Mouse (Mus musculus) hindbrain, embryonic 15.5 days (tissue): ENCODE measurements around the gene Spaca9. TPM values are rescaled to one million over a fixed set of nuclear protein-coding genes. Genes with fewer than 3 reads are reported as not detected.
A peak's percentile ranks its signal among the peaks of the same experiment; 100 is the strongest.

Experiments
- ATAC-seq: fragments of 200-750 bp; cut with Nextera tagmentation; 2 replicates; pipeline ENCODE4 v1.8.0; 2017; ENCODE audit warnings: low read depth, moderate number of reproducible peaks, moderate TSS enrichment; ENCODE audit not compliant: low FRiP score
- H3K27ac ChIP-seq: fragments of 300-500 bp; sonication (generic); replicated peaks from 2 replicates; pipeline ENCODE4 v1.5.1; 2015; ENCODE audit warnings: mild to moderate bottlenecking, inconsistent platforms
- H3K27me3 ChIP-seq: fragments of 300-500 bp; sonication (generic); 2 replicates; pipeline ENCODE4 v1.6.1; 2015; ENCODE audit warnings: control low read depth, inconsistent platforms
- H3K36me3 ChIP-seq: fragments of 300-500 bp; sonication (generic); 2 replicates; pipeline ENCODE4 v1.6.1; 2015; ENCODE audit warnings: control low read depth, inconsistent platforms
- H3K4me1 ChIP-seq: fragments of 300-500 bp; sonication (generic); replicated peaks from 2 replicates; pipeline ENCODE4 v1.6.1; 2015; ENCODE audit warnings: control low read depth, inconsistent platforms
- H3K4me2 ChIP-seq: fragments of 300-500 bp; sonication (generic); 2 replicates; pipeline ENCODE4 v1.6.1; 2015; ENCODE audit warnings: moderate library complexity, mild to moderate bottlenecking, inconsistent platforms
- H3K4me3 ChIP-seq: fragments of 300-500 bp; sonication (generic); 2 replicates; pipeline ENCODE4 v1.5.1; 2015; ENCODE audit warnings: mild to moderate bottlenecking, inconsistent platforms
- H3K9ac ChIP-seq: fragments of 300-500 bp; sonication (generic); 2 replicates; pipeline ENCODE4 v1.6.1; 2015; ENCODE audit warnings: inconsistent platforms
- H3K9me3 ChIP-seq: fragments of 300-500 bp; sonication (generic); 2 replicates; pipeline ENCODE4 v1.6.1; 2016; ENCODE audit warnings: control low read depth, inconsistent platforms
- WGBS: fragments of 180-500 bp; shearing (Covaris S2); methylation state at CpG from one replicate; pipeline ENCODE4 v1.1.7; 2015; 5-methylcytosine and 5-hydroxymethylcytosine counted together
- polyA plus RNA-seq: library from polyadenylated mRNA; unstranded; fragments of >200 nt; fragmentation: Nextera tagmentation; extraction: Ambion mirVana; gene quantifications from 2 replicates; pipeline ENCODE4 v1.2.1, GENCODE M21; 2015

The Spaca9 gene
- polyA plus RNA-seq, result 2.8 and 3.9 TPM in 2 replicates

DNA sequence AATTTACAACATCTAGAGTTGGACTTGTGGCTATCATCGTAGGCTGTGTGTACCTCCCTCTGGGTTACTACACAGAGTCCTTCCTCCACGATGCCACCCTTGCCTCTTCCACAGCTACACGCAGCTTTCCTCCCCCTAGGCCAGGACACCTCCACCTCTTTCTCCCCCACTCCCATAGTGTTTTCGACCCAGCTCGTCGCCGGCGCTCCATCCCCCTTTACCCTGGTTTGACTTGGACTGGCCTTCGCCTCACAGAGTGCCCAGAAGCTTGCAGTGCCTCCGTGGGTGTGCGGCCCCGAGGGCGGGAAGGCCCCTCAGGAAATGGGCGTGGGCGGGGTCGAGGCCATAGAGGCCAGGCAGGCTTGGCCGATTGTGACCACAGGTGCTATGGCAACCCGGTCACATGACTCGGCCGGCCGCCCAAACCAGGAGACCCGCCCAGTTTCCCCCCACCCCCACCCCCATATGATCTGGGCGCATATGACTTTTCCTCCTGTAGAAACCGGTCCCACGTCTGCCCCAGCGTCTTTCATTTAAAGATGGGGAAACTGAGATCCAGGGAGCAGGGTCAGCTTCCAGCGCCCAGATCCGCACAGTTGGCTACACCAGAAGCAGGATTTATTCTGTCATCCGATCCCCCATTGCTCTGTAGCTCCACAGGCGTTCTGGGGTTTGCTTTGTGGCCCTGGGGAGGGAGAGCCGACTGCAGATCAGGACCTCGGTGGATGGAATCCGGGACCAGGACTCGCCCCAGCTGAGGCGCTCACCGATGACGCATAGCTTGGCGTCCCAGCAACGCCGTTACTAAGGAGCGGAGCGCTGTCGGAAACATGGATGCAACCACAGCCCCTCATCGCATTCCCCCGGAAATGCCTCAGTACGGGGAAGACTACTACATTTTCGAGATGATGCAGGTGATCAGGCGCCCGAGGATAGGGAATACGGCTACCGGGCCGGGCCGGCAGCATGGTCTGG, at the start of gene Spaca9, which contains the start of gene Ak8:
Spaca9 (minus strand) TSS at position 367 of the 975 bp plus-strand sequence.
Ak8 (plus strand) TSS at position 804 of the 975 bp plus-strand sequence.
- Histone ChIP-seq H3K27me3 (no peaks in the 10 kb centered on the region), H3K4me1 (peaks cover 16% of the 10 kb centered on the region), H3K9ac (peak within 1 kb of the TSS; percentile 62), H3K27ac (peak within 1 kb of the TSS; percentile 74; the same call in 1 of the 2 replicates), H3K4me2 (peak within 1 kb of the TSS; percentile 98), H3K9me3 (no peaks in the 10 kb centered on the region), H3K4me3 (peak within 1 kb of the TSS; percentile 65), H3K36me3 (no peaks in the 10 kb centered on the region)
- WGBS, result under 1% methylated on average over 53 of the region's 53 CpGs
- ATAC-seq, result peak; percentile 85

DNA sequence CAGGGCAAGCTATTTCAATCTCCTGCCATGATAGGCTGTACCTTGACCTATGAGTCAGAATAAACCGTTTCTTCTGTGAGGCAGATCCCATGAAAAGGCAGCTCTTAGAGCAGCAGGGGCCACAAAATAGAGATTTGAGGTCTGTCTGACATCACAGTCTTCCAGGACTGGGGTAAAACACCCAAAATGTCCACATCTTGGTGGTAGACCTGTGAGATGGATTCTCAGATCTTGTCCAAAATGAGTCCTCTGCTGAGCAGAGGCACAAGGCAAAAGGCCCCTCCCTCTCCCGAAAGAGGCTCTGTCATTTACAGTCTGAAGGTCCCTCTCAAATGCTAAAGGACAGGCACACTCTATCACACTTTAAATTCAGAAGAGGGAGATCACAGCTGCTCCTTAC, 48.2 kb upstream of the Spaca9 start:
- ATAC-seq, result no peak
- Histone ChIP-seq H3K4me1 (peaks cover 23% of the 10 kb centered on the region), H3K4me2 (no peak overlapping the region), H3K27ac (no peak overlapping the region), H3K9me3 (no peaks in the 10 kb centered on the region), H3K36me3 (no peaks in the 10 kb centered on the region), H3K4me3 (no peak overlapping the region), H3K9ac (no peak overlapping the region), H3K27me3 (peaks cover 20% of the 10 kb centered on the region; the same call in 1 of the 2 replicates)
- 93% methylated on average over 2 of the region's 2 CpGs for WGBS

DNA sequence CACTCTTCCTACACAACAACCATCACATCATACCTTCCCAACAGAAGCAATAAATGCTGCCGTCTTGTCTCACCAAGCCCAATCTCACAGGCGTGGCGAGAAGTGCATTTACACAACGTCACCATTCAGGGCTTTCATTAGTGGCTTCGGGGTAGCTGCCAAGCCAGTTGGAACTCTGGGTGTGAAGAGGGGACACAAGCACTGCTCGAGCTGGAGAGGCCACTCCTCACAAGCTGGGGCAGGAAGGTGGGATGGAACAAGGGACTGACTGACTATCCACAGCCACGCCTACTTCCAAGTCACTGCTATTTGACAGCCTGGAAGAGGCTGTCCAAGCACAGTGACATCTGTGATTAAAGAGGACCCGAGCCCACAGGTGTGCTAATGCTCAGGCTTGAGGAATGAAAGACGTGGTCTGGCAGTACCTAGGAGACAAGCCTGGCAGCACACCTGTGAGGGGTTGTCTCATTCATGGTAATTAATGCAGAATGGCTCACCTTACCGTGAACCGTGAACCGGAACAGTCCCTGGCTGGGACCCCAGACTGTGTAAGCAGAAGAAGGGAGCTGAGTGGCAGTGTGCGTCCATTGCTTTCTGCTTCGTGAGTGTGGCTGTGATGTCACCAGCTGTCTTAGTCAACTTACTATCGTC, 47.3 kb upstream of the Spaca9 start:
- Histone ChIP-seq H3K9me3 (no peaks in the 10 kb centered on the region), H3K27ac (no peak overlapping the region), H3K4me2 (no peak overlapping the region), H3K4me1 (peaks cover 14% of the 10 kb centered on the region), H3K4me3 (no peak overlapping the region), H3K9ac (no peak overlapping the region), H3K36me3 (no peaks in the 10 kb centered on the region), H3K27me3 (peaks cover 17% of the 10 kb centered on the region; the same call in 1 of the 2 replicates)
- WGBS, result 81% methylated on average over 15 of the region's 15 CpGs
- ATAC-seq, result no peak

DNA sequence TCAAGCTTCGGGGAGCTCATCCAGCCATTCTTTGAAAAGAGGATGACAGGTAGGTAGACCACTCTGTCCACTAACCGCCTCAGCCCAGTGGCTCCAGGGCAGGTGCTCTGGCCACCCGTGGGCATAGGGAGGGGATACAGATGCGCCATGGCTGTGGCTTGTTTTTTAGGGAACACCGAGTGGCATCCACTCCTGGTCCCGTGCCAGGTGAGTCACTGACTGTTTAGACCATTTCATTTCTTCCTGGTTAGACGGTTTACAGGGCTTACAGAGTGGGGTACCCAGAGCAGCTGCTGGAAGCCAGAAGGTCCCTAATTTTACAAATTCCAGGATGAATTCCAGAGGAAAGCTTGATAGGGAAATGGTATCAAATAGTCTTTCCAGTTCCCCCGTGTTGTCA, 43.2 kb upstream of the Spaca9 start:
- ATAC-seq, result no peak
- Histone ChIP-seq H3K4me1 (no peaks in the 10 kb centered on the region), H3K9me3 (no peaks in the 10 kb centered on the region), H3K36me3 (no peaks in the 10 kb centered on the region), H3K27me3 (no peaks in the 10 kb centered on the region), H3K4me2 (no peak overlapping the region), H3K27ac (no peak overlapping the region), H3K9ac (no peak overlapping the region), H3K4me3 (no peak overlapping the region)
- 79% methylated on average over 8 of the region's 8 CpGs for WGBS

DNA sequence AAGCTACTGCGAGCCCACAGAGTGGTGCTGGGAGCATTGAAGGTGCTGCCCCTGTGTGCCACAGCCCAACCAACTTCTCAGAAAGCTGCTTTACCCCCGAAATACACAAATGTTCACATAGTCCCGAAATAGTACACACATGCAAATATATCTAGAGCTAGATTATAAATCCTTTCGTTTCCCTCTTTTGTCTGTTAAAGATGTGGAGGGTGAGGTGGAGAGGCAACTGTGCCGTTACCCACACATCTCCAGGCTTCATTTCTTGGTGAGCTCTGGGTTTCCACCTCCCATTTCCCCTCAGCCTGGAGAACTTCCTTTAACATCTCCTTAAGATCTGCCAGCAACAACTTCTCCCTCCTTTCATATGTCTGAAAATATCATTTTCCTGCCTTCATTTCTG, 40.6 kb upstream of the Spaca9 start:
- Histone ChIP-seq H3K4me2 (no peak overlapping the region), H3K9me3 (no peaks in the 10 kb centered on the region), H3K9ac (no peak overlapping the region), H3K27ac (no peak overlapping the region), H3K36me3 (no peaks in the 10 kb centered on the region), H3K4me3 (no peak overlapping the region), H3K4me1 (no peaks in the 10 kb centered on the region), H3K27me3 (no peaks in the 10 kb centered on the region)
- WGBS, result 87% methylated on average over 5 of the region's 5 CpGs
- ATAC-seq, result no peak

DNA sequence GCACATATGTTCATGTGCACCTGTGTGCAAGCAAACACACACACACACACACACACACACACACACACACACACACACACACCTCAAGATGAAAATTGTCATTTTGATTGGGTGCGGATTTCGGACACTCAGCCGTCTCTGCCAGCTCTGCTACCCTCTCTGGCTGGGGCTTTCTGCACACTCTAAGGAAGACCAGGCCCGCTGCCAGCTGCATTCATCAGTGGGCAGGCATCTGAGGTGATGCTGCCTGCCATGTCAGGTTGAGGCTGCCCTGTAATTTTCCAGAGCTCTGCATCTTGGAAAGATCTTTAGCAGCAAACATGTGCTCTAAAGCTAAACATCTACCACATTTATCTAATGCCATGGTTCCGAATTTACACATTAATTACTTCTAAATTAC, 37.6 kb upstream of the Spaca9 start:
- H3K4me3 ChIP-seq, result no peak overlapping the region
- no peak overlapping the region for H3K4me2 ChIP-seq
- H3K36me3 ChIP-seq, result no peaks in the 10 kb centered on the region
- H3K9me3 ChIP-seq, result no peaks in the 10 kb centered on the region
- ATAC-seq, result no peak
- no peak overlapping the region for H3K27ac ChIP-seq
- H3K9ac ChIP-seq, result no peak overlapping the region
- H3K4me1 ChIP-seq, result no peaks in the 10 kb centered on the region
- 69% methylated on average over 5 of the region's 5 CpGs for WGBS
- H3K27me3 ChIP-seq, result no peaks in the 10 kb centered on the region

DNA sequence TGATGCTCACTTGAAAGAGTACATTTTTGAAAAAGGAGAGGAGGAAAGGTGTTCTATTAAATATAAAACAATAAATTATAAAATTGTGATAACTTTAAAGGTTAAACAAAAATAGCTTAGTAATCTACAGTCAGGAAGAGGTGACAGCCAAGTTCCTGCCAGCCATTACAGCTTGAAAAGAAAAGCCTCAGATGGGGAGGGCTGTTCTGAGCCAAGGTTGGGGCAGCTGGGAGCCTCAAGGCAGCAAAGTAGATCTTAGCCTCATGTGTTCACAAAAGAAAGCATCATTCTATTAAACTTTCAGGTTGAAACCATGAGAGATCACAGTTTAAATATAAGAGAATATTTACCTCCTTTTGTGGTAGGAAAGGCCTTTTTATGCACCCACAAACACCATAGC, 31.1 kb upstream of the Spaca9 start:
- H3K9ac ChIP-seq, result no peak overlapping the region
- H3K4me3 ChIP-seq, result no peak overlapping the region
- H3K36me3 ChIP-seq, result no peaks in the 10 kb centered on the region
- no peak overlapping the region for H3K27ac ChIP-seq
- peaks cover 12% of the 10 kb centered on the region for H3K4me1 ChIP-seq
- H3K9me3 ChIP-seq, result no peaks in the 10 kb centered on the region
- ATAC-seq, result no peak
- H3K4me2 ChIP-seq, result no peak overlapping the region
- no peaks in the 10 kb centered on the region for H3K27me3 ChIP-seq

DNA sequence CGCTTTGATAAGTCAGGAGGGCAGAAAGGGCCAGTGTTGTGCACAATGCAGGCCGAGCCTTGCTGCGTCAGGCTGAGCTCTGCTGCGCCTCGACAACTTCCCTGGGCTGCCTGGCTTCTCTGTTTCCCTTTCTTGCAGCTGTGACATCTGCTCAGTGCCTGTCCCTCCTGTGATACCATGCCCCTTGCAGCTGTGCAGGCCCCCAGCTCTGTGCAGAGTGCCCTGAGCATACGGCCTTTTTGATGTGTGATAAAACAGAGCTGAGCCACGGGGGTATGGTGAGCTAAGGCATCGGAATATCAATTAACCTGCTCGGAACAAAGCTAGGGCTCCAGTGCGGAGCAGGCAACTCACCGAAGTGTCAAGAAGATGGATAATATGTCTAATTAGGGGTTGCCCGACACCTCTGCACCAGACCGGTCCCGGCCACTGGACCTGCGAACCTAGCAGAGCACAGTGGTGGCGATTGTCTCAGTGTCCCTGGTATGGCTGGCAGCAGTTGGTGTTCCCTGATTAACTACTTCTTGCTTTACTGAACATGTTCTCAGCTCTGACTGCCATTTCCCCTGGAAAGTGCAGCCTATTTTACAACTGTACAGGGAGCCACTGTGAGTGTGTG, 28.4 kb upstream of the Spaca9 start:
- Histone ChIP-seq H3K27me3 (no peaks in the 10 kb centered on the region), H3K36me3 (no peaks in the 10 kb centered on the region), H3K9me3 (no peaks in the 10 kb centered on the region), H3K4me3 (no peak overlapping the region), H3K4me2 (no peak overlapping the region), H3K9ac (no peak overlapping the region), H3K27ac (no peak overlapping the region; the same call in 1 of the 2 replicates), H3K4me1 (peaks cover 12% of the 10 kb centered on the region)
- 16% methylated on average over 16 of the region's 16 CpGs for WGBS
- peak; percentile 33; the same call in 1 of the 2 replicates for ATAC-seq

DNA sequence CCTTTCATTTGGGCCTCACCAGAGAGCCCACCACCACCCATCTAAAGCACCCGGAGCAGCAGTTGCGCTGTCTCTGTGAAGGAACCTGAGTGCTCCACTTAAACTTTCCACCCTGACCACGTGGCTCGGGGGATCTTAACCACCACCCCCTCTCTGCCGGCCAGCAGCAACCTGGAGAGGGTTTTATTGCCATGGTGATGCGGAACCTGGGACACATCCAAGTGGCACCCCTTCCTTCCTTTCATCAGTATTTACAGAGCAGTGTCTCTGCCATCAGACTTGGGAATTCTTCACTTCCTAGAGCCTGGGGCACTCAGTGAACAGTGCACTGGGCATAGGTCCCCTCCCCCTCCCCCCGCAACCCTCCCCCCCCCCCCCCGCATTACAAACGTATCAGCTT, 24.4 kb upstream of the Spaca9 start:
- no peak overlapping the region for H3K27ac ChIP-seq
- no peak overlapping the region for H3K4me3 ChIP-seq
- no peak overlapping the region for H3K9ac ChIP-seq
- no peaks in the 10 kb centered on the region for H3K27me3 ChIP-seq
- ATAC-seq, result no peak
- H3K36me3 ChIP-seq, result no peaks in the 10 kb centered on the region
- no peaks in the 10 kb centered on the region for H3K9me3 ChIP-seq
- H3K4me1 ChIP-seq, result peaks cover 12% of the 10 kb centered on the region
- 67% methylated on average over 7 of the region's 9 CpGs for WGBS
- no peak overlapping the region for H3K4me2 ChIP-seq

DNA sequence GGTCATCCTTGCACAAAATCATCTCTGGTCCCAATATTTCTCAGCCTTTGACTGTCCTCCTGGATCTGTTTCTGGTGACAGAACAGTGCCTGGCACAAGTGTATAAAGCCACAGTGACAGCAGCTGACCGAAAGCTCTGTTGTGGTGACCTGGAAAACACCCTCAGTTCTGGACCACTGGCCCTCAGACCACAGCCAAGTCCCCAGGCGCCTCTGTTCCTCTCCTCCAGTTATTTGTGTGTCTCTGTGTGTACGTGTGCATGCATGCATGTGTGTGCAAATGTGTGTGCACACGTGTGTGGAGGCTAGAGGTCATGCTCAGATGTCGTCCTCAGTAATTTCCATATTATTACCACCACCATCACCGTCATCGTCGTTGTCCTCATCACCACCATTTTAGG, 22.9 kb upstream of the Spaca9 start:
- ATAC-seq, result no peak
- Histone ChIP-seq H3K9me3 (no peaks in the 10 kb centered on the region), H3K27me3 (no peaks in the 10 kb centered on the region), H3K4me3 (no peak overlapping the region), H3K27ac (no peak overlapping the region), H3K4me1 (peaks cover 5% of the 10 kb centered on the region), H3K9ac (no peak overlapping the region), H3K4me2 (no peak overlapping the region), H3K36me3 (no peaks in the 10 kb centered on the region)
- WGBS, result 90% methylated on average over 8 of the region's 8 CpGs

DNA sequence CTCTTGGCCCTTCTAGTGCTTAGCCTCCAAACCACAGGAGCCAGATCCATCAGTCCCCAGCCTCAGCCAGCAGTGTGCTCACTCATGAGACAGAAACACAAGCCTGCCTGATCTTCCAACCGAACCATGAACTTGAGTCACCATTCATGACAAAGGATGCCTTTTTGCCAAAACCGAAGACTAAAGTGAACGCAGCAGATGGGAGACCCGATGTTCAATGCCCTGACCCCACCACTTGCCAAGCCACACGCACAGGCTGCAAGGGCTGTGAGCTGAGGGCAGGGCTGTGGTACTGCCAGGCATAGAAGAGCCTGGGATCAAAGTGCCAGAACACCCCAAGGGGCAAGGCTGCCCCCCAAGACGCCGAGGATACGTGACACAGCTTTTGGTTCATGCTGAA, 13.5 kb upstream of the Spaca9 start:
- Histone ChIP-seq H3K36me3 (no peaks in the 10 kb centered on the region), H3K27ac (no peak overlapping the region), H3K4me3 (no peak overlapping the region), H3K4me1 (peaks cover 7% of the 10 kb centered on the region; the same call in 1 of the 2 replicates), H3K9me3 (no peaks in the 10 kb centered on the region), H3K27me3 (no peaks in the 10 kb centered on the region), H3K9ac (no peak overlapping the region), H3K4me2 (no peak overlapping the region)
- 78% methylated on average over 8 of the region's 8 CpGs for WGBS
- ATAC-seq, result no peak

DNA sequence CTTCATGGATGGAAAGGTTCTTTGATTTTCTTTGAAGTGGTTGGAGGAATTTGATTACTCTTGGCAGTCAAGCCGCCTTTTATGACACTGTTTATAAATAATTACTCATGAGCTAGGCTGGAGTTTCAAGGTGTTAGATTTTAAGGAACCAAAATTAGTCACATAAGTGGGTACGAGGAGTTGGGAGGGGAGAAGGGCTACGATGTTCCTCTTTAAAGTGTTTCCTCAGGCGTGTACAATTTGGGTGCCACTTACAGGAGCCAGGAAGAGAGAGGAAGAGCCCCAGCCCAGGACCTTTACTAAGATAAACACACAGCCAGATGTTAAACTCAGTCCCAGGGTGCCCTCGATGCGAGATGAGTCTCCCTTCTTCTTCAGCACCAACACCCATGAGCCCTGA, 7.3 kb upstream of the Spaca9 start:
- no peaks in the 10 kb centered on the region for H3K9me3 ChIP-seq
- H3K9ac ChIP-seq, result no peak overlapping the region
- H3K4me3 ChIP-seq, result no peak overlapping the region
- H3K4me1 ChIP-seq, result peaks cover 7% of the 10 kb centered on the region; the same call in 1 of the 2 replicates
- H3K27ac ChIP-seq, result no peak overlapping the region
- 78% methylated on average over 6 of the region's 6 CpGs for WGBS
- H3K27me3 ChIP-seq, result no peaks in the 10 kb centered on the region
- no peak overlapping the region for H3K4me2 ChIP-seq
- no peaks in the 10 kb centered on the region for H3K36me3 ChIP-seq
- ATAC-seq, result no peak
